Mouse (Mus musculus) testis, adult 2 months (tissue): ENCODE measurements around the gene Gfi1b.

Experiments used
- CTCF ChIP-seq: fragments of 200-500 bp; IDR thresholded peaks from 2 replicates; pipeline ENCODE4 v1.5.1; 2012; ENCODE audit warnings: low read depth, mild to moderate bottlenecking, inconsistent platforms, low read length, moderate library complexity; ENCODE audit not compliant: control insufficient read depth, insufficient read depth, insufficient replicate concordance
- POLR2A ChIP-seq: fragments of 200-500 bp; IDR thresholded peaks from 2 replicates; pipeline ENCODE4 v1.6.1; 2012; ENCODE audit warnings: low read depth, mild to moderate bottlenecking, inconsistent platforms, low read length, moderate library complexity; ENCODE audit not compliant: control insufficient read depth

DNA sequence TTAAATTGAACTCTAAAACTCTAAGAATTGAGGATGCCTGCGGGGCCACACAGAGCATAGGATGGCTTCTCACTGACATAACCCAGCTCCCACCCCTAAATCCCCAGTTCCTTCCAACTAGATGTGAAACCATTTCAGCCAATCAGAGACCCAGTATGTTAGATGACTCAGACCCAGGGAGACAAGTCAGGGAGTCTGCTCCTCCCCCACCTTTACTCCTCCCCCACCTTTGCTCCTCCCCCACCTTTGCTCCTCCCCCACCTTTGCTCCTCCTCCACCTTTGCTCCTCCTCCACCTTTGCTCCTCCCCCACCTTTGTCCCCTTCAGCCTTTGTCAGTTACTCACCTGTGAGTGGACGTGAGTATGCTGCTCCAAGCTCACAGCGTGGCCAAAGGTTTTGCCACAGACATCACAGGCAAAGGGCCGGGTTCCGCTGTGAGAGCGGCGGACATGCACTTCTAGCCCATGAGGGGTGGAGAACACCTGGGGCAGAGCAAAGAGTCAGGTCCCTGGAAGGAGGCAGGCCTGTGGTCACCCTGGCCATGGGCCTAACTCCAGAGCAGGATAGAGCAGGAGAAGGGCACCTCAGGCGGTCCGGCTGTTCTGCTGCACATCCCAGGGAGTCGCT lies 9.2 kb downstream of the Gfi1b start:
- no peak for TF ChIP-seq CTCF
- no peak for TF ChIP-seq POLR2A
